Mouse (Mus musculus) urinary bladder, adult 2 months (tissue): ENCODE measurements around the gene Tnfsf13b. TPM values are rescaled to one million over a fixed set of nuclear protein-coding genes. Genes with fewer than 3 reads are reported as not detected.

Source experiments
- DNase-seq: peaks from one replicate; pipeline ENCODE4 v3.0.0; 2022; ENCODE audit warnings: low spot score
- polyA plus RNA-seq: library from polyadenylated mRNA; depleted of rRNA; stranded (reverse); fragments of >200 nt; gene quantifications from 2 replicates; pipeline ENCODE4 v1.2.3, GENCODE M21; 2012; rRNA removed

The Tnfsf13b gene
- polyA plus RNA-seq, 1 experiment, result 13.0 TPM

DNA sequence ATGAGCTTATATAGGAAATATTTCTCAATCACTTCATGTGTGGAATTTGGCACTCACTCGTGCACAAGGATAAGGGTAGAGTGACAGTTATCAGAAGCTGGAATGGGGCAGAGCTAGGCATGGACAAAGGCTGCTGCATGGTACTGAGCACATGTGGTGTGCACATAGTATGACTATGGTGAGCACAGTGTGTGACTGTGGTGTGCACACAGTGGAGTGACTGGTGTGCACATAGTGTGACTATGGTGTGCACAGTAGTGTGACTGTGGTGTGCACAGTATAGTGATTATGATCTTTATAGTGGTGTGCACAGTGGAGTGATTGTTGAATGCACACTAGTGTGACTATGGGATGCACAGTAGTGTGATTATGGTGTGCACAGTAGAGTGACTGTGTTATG lies 39.5 kb downstream of the Tnfsf13b start:
- no peak for DNase-seq

DNA sequence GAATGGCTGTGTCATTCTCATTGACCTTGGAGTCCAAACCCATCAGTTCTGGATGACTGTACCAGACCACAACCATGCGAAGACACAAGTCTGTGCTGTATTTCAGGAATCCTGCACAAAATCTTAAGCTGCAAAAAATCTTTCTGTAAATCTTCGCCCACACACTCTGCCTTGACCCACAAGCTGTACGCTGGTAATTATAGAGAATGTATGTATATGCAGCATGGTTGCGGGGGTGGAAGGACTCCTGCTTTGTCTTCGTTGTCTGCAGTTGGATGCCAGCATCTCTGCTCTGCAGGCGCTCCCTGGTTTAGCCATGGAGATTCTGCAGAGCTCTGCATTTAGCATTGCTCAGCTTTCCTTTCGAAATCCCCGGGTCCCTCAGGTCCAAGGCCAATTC lies 42.9 kb downstream of the Tnfsf13b start:
- no peak for DNase-seq

DNA sequence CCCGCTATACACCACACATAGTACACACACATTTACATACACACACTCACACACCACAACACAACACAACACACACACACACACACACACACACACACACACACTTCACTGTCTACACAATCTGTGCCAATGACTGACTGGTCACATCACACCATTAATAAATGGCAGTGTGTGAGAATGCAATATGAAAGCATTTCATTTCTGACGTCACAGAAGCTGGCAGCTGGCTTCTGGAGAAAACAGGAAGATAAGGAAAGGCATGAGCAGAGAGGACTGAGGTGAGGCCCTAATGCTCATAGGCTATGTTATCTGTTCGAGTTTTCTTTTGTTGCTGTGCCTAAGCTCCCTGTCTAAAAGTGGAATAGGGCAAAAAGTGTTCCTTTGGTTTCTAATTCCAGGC lies 45.3 kb downstream of the Tnfsf13b start:
- no peak for DNase-seq

DNA sequence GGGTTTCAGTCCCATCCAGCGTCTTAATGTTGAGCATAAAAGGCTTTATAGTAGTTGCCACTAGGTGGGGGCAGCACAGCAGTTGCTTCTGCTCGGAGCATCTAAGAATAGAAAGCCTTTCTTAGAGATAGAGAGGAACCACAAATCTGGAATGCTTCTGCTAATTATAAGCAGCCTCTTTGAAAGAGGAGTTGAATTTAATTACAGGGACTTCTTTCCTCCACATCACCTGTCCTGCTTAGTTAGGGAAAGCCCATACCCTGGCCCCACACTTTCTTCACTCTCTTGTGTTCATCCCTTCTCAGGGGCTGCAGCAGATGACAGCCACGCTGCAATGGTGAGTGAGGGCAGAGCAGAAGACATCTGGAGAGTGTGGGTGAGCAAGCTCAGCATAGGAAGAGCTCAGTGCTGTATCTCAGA lies 47.3 kb downstream of the Tnfsf13b start:
- DNase-seq, result no peak

DNA sequence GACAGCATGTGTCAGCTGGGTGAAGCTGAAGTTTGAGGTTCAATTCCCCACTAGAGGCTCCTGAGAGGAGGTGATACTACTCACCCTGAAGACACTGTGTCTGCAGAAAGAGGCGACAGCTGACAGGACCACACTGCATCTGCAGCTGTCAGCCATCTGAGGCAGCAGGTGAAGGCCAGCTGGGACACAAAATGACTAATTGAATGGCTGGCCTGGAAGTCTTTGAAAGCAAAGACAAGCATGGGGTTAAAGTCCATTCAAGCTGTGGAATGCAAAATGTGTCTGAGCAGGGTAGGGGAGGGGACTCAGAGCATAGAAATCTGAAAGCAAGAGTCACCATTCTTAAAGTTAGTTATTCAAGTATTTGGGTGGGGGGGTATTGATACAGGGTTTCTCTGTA lies 54.7 kb downstream of the Tnfsf13b start:
- no peak for DNase-seq

DNA sequence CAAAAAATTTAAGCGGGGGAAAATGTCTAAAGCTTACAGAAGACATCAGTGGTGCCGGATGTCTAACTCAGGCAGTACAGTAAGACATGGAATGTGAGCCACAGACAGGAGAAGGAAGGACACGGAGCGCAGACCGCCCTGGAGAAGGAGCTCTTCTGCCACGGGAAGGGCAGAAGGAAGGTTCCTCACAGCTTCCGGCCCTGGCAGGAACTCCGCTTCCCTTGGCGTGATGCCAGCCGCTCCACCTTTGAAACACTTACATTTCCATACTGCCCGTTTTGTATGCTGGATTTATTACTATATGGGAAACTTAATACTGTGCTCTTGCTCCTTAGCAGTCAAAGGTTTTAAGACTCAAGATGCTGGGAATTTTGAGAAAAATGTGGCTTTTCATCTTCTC lies 60.6 kb downstream of the Tnfsf13b start:
- DNase-seq, result no peak

DNA sequence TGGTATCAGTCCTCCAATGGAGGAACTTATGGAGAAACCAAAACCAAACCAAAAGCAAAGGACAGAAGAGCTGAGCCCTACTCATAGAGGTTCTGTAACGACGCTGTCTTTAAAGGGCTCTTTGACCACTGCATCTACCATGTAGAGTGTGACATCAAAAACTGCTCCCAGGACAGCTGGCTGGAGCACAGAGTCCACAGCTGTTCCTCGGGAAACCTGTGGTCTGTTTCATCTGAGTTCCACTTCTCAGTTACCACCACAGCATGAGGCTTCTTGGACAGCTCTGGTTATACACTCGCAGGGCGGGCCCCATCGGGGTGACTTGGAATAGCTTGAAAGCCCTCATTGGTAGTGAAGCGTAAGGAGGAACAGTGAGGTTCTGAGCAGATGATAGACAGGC lies 61.5 kb downstream of the Tnfsf13b start:
- no peak for DNase-seq

DNA sequence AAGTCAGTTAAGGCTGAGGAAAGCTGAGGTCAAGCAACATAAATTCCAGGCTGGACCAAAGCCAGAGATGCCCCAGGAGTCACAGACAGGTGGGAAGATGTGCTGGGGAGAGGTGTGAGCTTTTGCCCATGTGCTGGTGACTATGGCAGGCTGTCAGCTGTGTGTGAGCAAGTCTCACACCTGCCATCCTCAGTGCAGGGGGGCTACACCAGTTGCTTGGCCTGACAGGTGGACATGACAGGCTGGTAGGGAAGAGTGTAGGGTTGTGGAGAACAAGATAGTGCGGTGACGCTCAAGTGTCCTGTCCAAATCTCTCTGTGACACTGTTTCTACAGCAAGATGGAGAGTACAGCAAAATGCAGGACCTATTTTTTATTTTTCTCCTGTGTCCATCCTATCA lies 66.1 kb downstream of the Tnfsf13b start:
- no peak for DNase-seq

Other genes starting within 250 kb of the Tnfsf13b start
- gene Fam155a, start 235.3 kb upstream of the Tnfsf13b start, polyA plus RNA-seq, result 0.15 and 0.34 TPM in 2 replicates
- gene Gm10217, start 142.2 kb upstream of the Tnfsf13b start, polyA plus RNA-seq, result not detected in 2 replicates
- 4.6 and 4.7 TPM in 2 replicates for gene Lig4, start 28.8 kb upstream of the Tnfsf13b start, polyA plus RNA-seq
- 12.3 and 13.5 TPM in 2 replicates for gene Abhd13, start 28.8 kb upstream of the Tnfsf13b start, polyA plus RNA-seq
- gene Myo16, start 147.4 kb downstream of the Tnfsf13b start, polyA plus RNA-seq, result 0.10 and 0.15 TPM in 2 replicates